Mouse (Mus musculus): ENCODE results near the gene Brd3. TPM values are rescaled to one million over a fixed set of nuclear protein-coding genes. Genes with fewer than 3 reads are reported as not detected.
A peak's percentile ranks its signal among the peaks of the same experiment; 100 is the strongest.

Brd3 gene
- polyA plus RNA-seq, 1 experiment from 2014 or later: 140 TPM

GRCm38 (mm10) chr2:27401544-27401943 lies 105.9 kb downstream of the Brd3 start:
- Histone ChIP-seq H3K4me1 (peaks cover 25% of the 10 kb centered on the region), H3K4me2 (no peak overlapping the region), H3K27me3 (no peaks in the 10 kb centered on the region), H3K36me3 (replicated peaks) (peaks cover 15% of the 10 kb centered on the region), H3K27ac (no peak overlapping the region), H3K9ac (no peak overlapping the region), H3K9me3 (peaks cover 10% of the 10 kb centered on the region; the same call in 1 of the 2 replicates), H3K4me3 (replicated peaks) (no peak overlapping the region)
- WGBS: 91% methylated on average over 2 of the region's 2 CpGs
- no peak for ATAC-seq (ENCODE audit: low FRiP score)

- Histone ChIP-seq H3K4me3 (replicated peaks) (no peak overlapping the region), H3K9ac (no peak overlapping the region), H3K4me2 (no peak overlapping the region), H3K36me3 (replicated peaks) (peaks cover 15% of the 10 kb centered on the region), H3K4me1 (peaks cover 32% of the 10 kb centered on the region), H3K27me3 (no peaks in the 10 kb centered on the region), H3K27ac (no peak overlapping the region), H3K9me3 (peaks cover 10% of the 10 kb centered on the region; the same call in 1 of the 2 replicates)
- 91% methylated on average over 2 of the region's 2 CpGs for WGBS
- no peak for ATAC-seq (ENCODE audit: low FRiP score)
Observed at GRCm38 (mm10) chr2:27400083-27400482, 107.4 kb downstream of the Brd3 start.

GRCm38 (mm10) chr2:27396656-27397440 lies 110.6 kb downstream of the Brd3 start:
- Histone ChIP-seq H3K9ac (no peak overlapping the region), H3K9me3 (peaks cover 10% of the 10 kb centered on the region; the same call in 1 of the 2 replicates), H3K4me1 (peaks cover 55% of the 10 kb centered on the region), H3K36me3 (replicated peaks) (peaks cover 15% of the 10 kb centered on the region), H3K27me3 (no peaks in the 10 kb centered on the region), H3K4me3 (replicated peaks) (no peak overlapping the region), H3K4me2 (no peak overlapping the region), H3K27ac (0 out of 2 replicates have a peak overlapping the region, but pooled peaks have one; percentile 36)
- 60% methylated on average over 17 of the region's 17 CpGs for WGBS
- ATAC-seq (ENCODE audit: low FRiP score): peak; percentile 7; the same call in 1 of the 2 replicates

Small RNA genes lying within 50 kb of the gene (microRNA-seq; reads per million reads assigned to microRNA genes)
- not detected for gene Gm24049
- gene Mir7578: not detected

Other genes starting within 250 kb of the Brd3 start
- 15.0 and 17.2 TPM in 2 replicates for gene Vav2, start 80.6 kb downstream of the Brd3 start, polyA plus RNA-seq (2016; fragmentation: Nextera tagmentation; extraction: Ambion mirVana)
- 16.4 and 18.4 TPM in 2 replicates for gene Brd3os, start 65.3 kb downstream of the Brd3 start, polyA plus RNA-seq (2016; fragmentation: Nextera tagmentation; extraction: Ambion mirVana)
- 65.3 and 68.3 TPM in 2 replicates for gene Wdr5, start 7.5 kb upstream of the Brd3 start, polyA plus RNA-seq (2016; fragmentation: Nextera tagmentation; extraction: Ambion mirVana)
- 6.7 and 7.8 TPM in 2 replicates for gene Rxra, start 168.8 kb upstream of the Brd3 start, polyA plus RNA-seq (2016; fragmentation: Nextera tagmentation; extraction: Ambion mirVana)

Data from forebrain, embryonic 12.5 days (tissue).